Mouse (Mus musculus): Measurements from ENCODE around the gene Farsb. TPM values are rescaled to one million over a fixed set of nuclear protein-coding genes. Genes with fewer than 3 reads are reported as not detected.

Farsb gene
- total and polyA plus RNA-seq, 3 experiments = 114 to 205 (median 180) TPM

DNA sequence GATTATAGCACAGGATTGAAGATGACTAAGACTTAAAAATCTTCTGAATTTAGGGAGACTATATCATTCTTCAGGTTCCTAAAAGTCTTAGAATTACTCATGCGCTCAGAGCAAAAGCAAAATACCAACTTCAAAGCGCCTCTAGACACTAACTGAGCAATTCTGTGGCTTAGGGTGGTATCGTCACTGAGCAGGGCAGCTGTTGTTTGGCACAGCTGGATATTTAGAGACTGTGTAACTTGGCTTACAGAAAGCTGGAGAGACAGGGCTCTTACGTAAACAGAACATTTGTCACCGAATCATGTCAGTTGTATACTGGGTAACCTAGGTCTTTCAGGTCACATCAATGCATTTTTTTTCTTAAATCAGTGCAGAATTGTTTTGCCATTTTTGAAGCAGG is 49.7 kb upstream of the Farsb start:
- H3K79me2 ChIP-seq (replicated peaks; ENCODE audit: control insufficient read depth, extremely low read depth, insufficient read depth, poor library complexity, severe bottlenecking) = no peaks in the 10 kb centered on the region
- no peak overlapping the region for H3K4me3 ChIP-seq (replicated peaks in 1 of 3; ENCODE audit: low read depth in 2 of 3, low read length in 2 of 3, poor library complexity in 1 of 3)
- no peak overlapping the region for H3K27ac ChIP-seq (ENCODE audit: insufficient read depth, low read depth)
- peak; percentile 12 for DNase-seq (ENCODE audit: extremely low read depth)
- H3K9me3 ChIP-seq (replicated peaks; ENCODE audit: low read length) = no peaks in the 10 kb centered on the region
- dilution Hi-C loops (cut with MboI; ENCODE audit: extremely low pct_ligation_motif_present, extremely low pct_unique_long_range_greater_than_20kb, low sequenced_read_pairs) = no loop called here
- no peak overlapping the region for H3K9ac ChIP-seq (ENCODE audit: insufficient read depth, low read depth)
- H3K27me3 ChIP-seq (replicated peaks) = no peaks in the 10 kb centered on the region
- H3K4me2 ChIP-seq (ENCODE audit: insufficient read depth, low read depth, poor library complexity, severe bottlenecking) = peak overlapping the region; percentile 33; the same call in 1 of the 2 replicates
- no peaks in the 10 kb centered on the region for H3K36me3 ChIP-seq (replicated peaks in 1 of 2; ENCODE audit: control insufficient read depth in 1 of 2, insufficient read depth in 1 of 2, low read length in 1 of 2)
- TF ChIP-seq TCF12 (IDR thresholded peaks at IDR 0.05; ENCODE audit: low read depth, low read length) (no peak), ETS1 (conservative IDR thresholded peaks at IDR 0.05; ENCODE audit: low read depth, low read length) (peak; percentile 39; the same call in 1 of the 2 replicates), MYC (IDR thresholded peaks at IDR 0.05; ENCODE audit: low read depth, low read length) (no peak), MAZ (IDR thresholded peaks at IDR 0.05; ENCODE audit: low read depth, low read length) (no peak), USF2 (conservative IDR thresholded peaks at IDR 0.05; ENCODE audit: low read depth, low read length) (no peak)
- in situ Hi-C loops (cut with MboI; ENCODE audit: low pct_ligation_motif_present, low pct_unique_long_range_greater_than_20kb, low sequenced_read_pairs) = loop anchor here (25.0 kb wide), 1 partner anchor 1099 kb away; no protein-coding TSS in a partner anchor
- H3K4me1 ChIP-seq (ENCODE audit: control insufficient read depth in 1 of 2, insufficient read depth in 2 of 2) = peaks cover 0 to 9% of the 10 kb centered on the region in 2 experiments; a peak in 2 of 4 replicates

DNA sequence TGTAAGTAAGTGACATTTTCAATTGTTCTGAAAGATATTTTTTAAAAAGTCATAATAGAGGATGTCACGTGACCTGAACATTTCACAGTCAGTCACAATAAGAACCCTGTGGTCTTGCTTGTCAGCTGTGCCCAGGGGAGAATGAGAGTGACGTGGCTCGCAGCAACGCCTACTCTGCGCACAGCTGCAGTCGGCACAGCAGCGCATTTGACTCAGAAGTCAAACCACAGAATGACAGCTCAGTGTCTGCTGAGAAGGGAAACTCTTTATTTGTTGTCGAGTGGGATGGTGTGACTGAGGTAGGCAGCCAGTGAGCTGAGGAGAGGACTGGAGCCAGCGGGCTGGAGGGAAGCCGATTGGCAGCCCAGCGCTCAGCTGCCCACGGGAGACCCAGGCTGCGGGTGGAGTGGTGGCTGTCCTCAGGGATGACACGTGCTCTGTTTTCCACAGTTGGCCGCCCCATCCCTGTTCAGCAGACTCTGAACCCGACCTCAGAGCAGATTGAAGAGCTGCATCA is 48.9 kb upstream of the Farsb start:
- Histone ChIP-seq H3K27ac (ENCODE audit: insufficient read depth, low read depth) (no peak overlapping the region), H3K9me3 (replicated peaks; ENCODE audit: low read length) (no peaks in the 10 kb centered on the region), H3K4me1 (ENCODE audit: control insufficient read depth in 1 of 2, insufficient read depth in 2 of 2) (peaks cover 0 to 9% of the 10 kb centered on the region in 2 experiments; a peak in 2 of 4 replicates), H3K4me2 (ENCODE audit: insufficient read depth, low read depth, poor library complexity, severe bottlenecking) (peak overlapping the region; percentile 85), H3K79me2 (replicated peaks; ENCODE audit: control insufficient read depth, extremely low read depth, insufficient read depth, poor library complexity, severe bottlenecking) (no peaks in the 10 kb centered on the region), H3K4me3 (replicated peaks in 1 of 3; ENCODE audit: low read depth in 2 of 3, low read length in 2 of 3, poor library complexity in 1 of 3) (peak overlapping the region; percentile 16 to 56 (median 40)), H3K36me3 (replicated peaks in 1 of 2; ENCODE audit: control insufficient read depth in 1 of 2, insufficient read depth in 1 of 2, low read length in 1 of 2) (no peaks in the 10 kb centered on the region), H3K27me3 (replicated peaks) (no peaks in the 10 kb centered on the region), H3K9ac (ENCODE audit: insufficient read depth, low read depth) (no peak overlapping the region)
- in situ Hi-C loops (cut with MboI; ENCODE audit: low pct_ligation_motif_present, low pct_unique_long_range_greater_than_20kb, low sequenced_read_pairs) (loop anchor here (25.0 kb wide), 1 partner anchor 1100 kb away; no protein-coding TSS in a partner anchor), dilution Hi-C loops (cut with MboI; ENCODE audit: extremely low pct_ligation_motif_present, extremely low pct_unique_long_range_greater_than_20kb, low sequenced_read_pairs) (no loop called here)
- DNase-seq (ENCODE audit: extremely low read depth) = peak; percentile 96
- TF ChIP-seq USF2 (conservative IDR thresholded peaks at IDR 0.05; ENCODE audit: low read depth, low read length) (peak; percentile 99), UBTF (IDR thresholded peaks at IDR 0.05; ENCODE audit: low read depth, low read length) (no peak), MXI1 (IDR thresholded peaks at IDR 0.05; ENCODE audit: low read depth, low read length) (peak; percentile 92), MEF2A (IDR thresholded peaks at IDR 0.05; ENCODE audit: borderline replicate concordance, low read depth, low read length) (peak; percentile 48; the same call in 1 of the 2 replicates), MAFK (IDR thresholded peaks at IDR 0.05; ENCODE audit: insufficient replicate concordance, low read length) (0 out of 2 replicates have a peak, but pooled peaks have one; percentile 26), KAT2A (IDR thresholded peaks at IDR 0.05; ENCODE audit: insufficient replicate concordance, low read length) (no peak), ZNF384 (IDR thresholded peaks at IDR 0.05; ENCODE audit: low read depth, low read length) (no peak), SIN3A (IDR thresholded peaks at IDR 0.05; ENCODE audit: low read length) (peak; percentile 100), USF1 (IDR thresholded peaks at IDR 0.05; ENCODE audit: low read depth, low read length) (peak; percentile 93), NELFE (IDR thresholded peaks at IDR 0.05; ENCODE audit: low read depth, low read length) (no peak), POLR2A (IDR thresholded peaks at IDR 0.05; ENCODE audit: low read depth, low read length) (0 out of 2 replicates have a peak, but pooled peaks have one; percentile 30), JUN (IDR thresholded peaks at IDR 0.05; ENCODE audit: insufficient read depth, low read depth, low read length) (0 out of 2 replicates have a peak, but pooled peaks have one; percentile 26), GABPA (IDR thresholded peaks at IDR 0.05; ENCODE audit: insufficient replicate concordance, low read depth, low read length) (no peak), POLR2AphosphoS2 (IDR thresholded peaks at IDR 0.05; ENCODE audit: low read depth, low read length) (no peak), CTCF (conservative IDR thresholded peaks at IDR 0.05 in 1 of 2, IDR thresholded peaks at IDR 0.05 in 1 of 2; ENCODE audit: low read depth in 2 of 2, low read length in 2 of 2) (no peak), CHD1 (IDR thresholded peaks at IDR 0.05; ENCODE audit: low read depth, low read length) (no peak), ZKSCAN1 (IDR thresholded peaks at IDR 0.05; ENCODE audit: borderline replicate concordance, low read depth, low read length) (no peak), JUND (conservative IDR thresholded peaks at IDR 0.05; ENCODE audit: low read depth, low read length) (peak; percentile 56; the same call in 1 of the 2 replicates), CHD2 (IDR thresholded peaks at IDR 0.05; ENCODE audit: low read length) (no peak), RAD21 (IDR thresholded peaks at IDR 0.05; ENCODE audit: low read depth, low read length) (no peak), MAX (IDR thresholded peaks at IDR 0.05; ENCODE audit: low read length) (peak; percentile 90; the same call in 1 of the 2 replicates), IRF4 (IDR thresholded peaks at IDR 0.05; ENCODE audit: low read depth, low read length) (peak; percentile 72), SMC3 (IDR thresholded peaks at IDR 0.05; ENCODE audit: low read depth, low read length) (no peak), E2F4 (IDR thresholded peaks at IDR 0.05; ENCODE audit: insufficient replicate concordance, low read depth, low read length) (no peak), NRF1 (IDR thresholded peaks at IDR 0.05; ENCODE audit: low read depth, low read length) (peak; percentile 67), ETS1 (conservative IDR thresholded peaks at IDR 0.05; ENCODE audit: low read depth, low read length) (peak; percentile 100), RCOR1 (conservative IDR thresholded peaks at IDR 0.05; ENCODE audit: low read depth, low read length) (no peak), HCFC1 (IDR thresholded peaks at IDR 0.05; ENCODE audit: low read depth, low read length) (no peak), MYC (IDR thresholded peaks at IDR 0.05; ENCODE audit: low read depth, low read length) (no peak; the same call in none of the 2 replicates), MAZ (IDR thresholded peaks at IDR 0.05; ENCODE audit: low read depth, low read length) (no peak)
